Mouse (Mus musculus) frontal cortex, postnatal 14 days (tissue): ENCODE results near the gene Abcc8.

Source experiments
- DNase-seq, 2 experiments: peaks; one replicate each; pipeline ENCODE4 v3.0.0; 2022; ENCODE audit warnings: low spot score in 2 of 2

Abcc8 gene

GRCm38 (mm10) chr7:46154498-46155488 is 25.0 kb downstream of the Abcc8 start:
- DNase-seq, result no peak

GRCm38 (mm10) chr7:46152819-46153351 is 26.9 kb downstream of the Abcc8 start:
- DNase-seq, result no peak

- no peak for DNase-seq
Observed at GRCm38 (mm10) chr7:46147417-46147816, 32.4 kb downstream of the Abcc8 start.

GRCm38 (mm10) chr7:46146675-46147308 is 33.0 kb downstream of the Abcc8 start:
- no peak for DNase-seq

GRCm38 (mm10) chr7:46144061-46144460 is 35.8 kb downstream of the Abcc8 start:
- no peak for DNase-seq

GRCm38 (mm10) chr7:46138329-46138930 is 41.4 kb downstream of the Abcc8 start:
- no peak for DNase-seq

GRCm38 (mm10) chr7:46133858-46134257 is 46.0 kb downstream of the Abcc8 start:
- no peak for DNase-seq

GRCm38 (mm10) chr7:46132229-46132628 is 47.6 kb downstream of the Abcc8 start:
- no peak for DNase-seq

GRCm38 (mm10) chr7:46131806-46132205 is 48.0 kb downstream of the Abcc8 start:
- DNase-seq, result peak in 1 of 2 experiments; percentile 15

GRCm38 (mm10) chr7:46131266-46131665 is 48.6 kb downstream of the Abcc8 start:
- DNase-seq, result peak in 1 of 2 experiments; percentile 13

- DNase-seq, result no peak
Observed at GRCm38 (mm10) chr7:46130723-46131122, 49.1 kb downstream of the Abcc8 start.

GRCm38 (mm10) chr7:46129463-46130179 is 50.2 kb downstream of the Abcc8 start:
- no peak for DNase-seq

- no peak for DNase-seq
Observed at GRCm38 (mm10) chr7:46128196-46128595, 51.6 kb downstream of the Abcc8 start.

GRCm38 (mm10) chr7:46125340-46125739 is 54.5 kb downstream of the Abcc8 start:
- DNase-seq, result no peak

GRCm38 (mm10) chr7:46124460-46124859 is 55.4 kb downstream of the Abcc8 start:
- DNase-seq, result no peak

GRCm38 (mm10) chr7:46122964-46123363 is 56.9 kb downstream of the Abcc8 start:
- no peak for DNase-seq

GRCm38 (mm10) chr7:46117035-46117434 is 62.8 kb downstream of the Abcc8 start:
- no peak for DNase-seq

GRCm38 (mm10) chr7:46116118-46116581 is 63.7 kb downstream of the Abcc8 start:
- no peak for DNase-seq

GRCm38 (mm10) chr7:46113435-46113834 is 66.4 kb downstream of the Abcc8 start:
- DNase-seq, result no peak

GRCm38 (mm10) chr7:46111938-46112337 is 67.9 kb downstream of the Abcc8 start:
- DNase-seq, result no peak

GRCm38 (mm10) chr7:46111212-46111817 is 68.5 kb downstream of the Abcc8 start:
- DNase-seq, result no peak
